Mouse (Mus musculus): ENCODE results near the gene Polr2i.
"Not testable (repeated sequence)": the region's sequence is repeated elsewhere in the genome, so short reads cannot be mapped to it uniquely, and the experiment has no call there.

The Polr2i gene

GRCm38 (mm10) chr7:30205383-30205782 lies 26.4 kb upstream of the Polr2i start:
- no peak for DNase-seq (ENCODE audit: low spot score)

- DNase-seq (ENCODE audit: low spot score) = not testable (repeated sequence)
Measured at GRCm38 (mm10) chr7:30206364-30206763, 25.4 kb upstream of the Polr2i start.

GRCm38 (mm10) chr7:30211025-30211424 lies 20.7 kb upstream of the Polr2i start:
- no peak for DNase-seq (ENCODE audit: low spot score)

- DNase-seq (ENCODE audit: low spot score) = no peak
Measured at GRCm38 (mm10) chr7:30213881-30214280, 17.9 kb upstream of the Polr2i start.

GRCm38 (mm10) chr7:30215875-30216274 lies 15.9 kb upstream of the Polr2i start:
- DNase-seq (ENCODE audit: low spot score) = no peak

- DNase-seq (ENCODE audit: low spot score) = no peak
Measured at GRCm38 (mm10) chr7:30216723-30217151, 15.0 kb upstream of the Polr2i start.

GRCm38 (mm10) chr7:30217277-30217676 lies 14.5 kb upstream of the Polr2i start:
- no peak for DNase-seq (ENCODE audit: low spot score)

- DNase-seq (ENCODE audit: low spot score) = no peak
Measured at GRCm38 (mm10) chr7:30219293-30220007, 12.3 kb upstream of the Polr2i start.

GRCm38 (mm10) chr7:30220008-30220356 lies 11.8 kb upstream of the Polr2i start:
- DNase-seq (ENCODE audit: low spot score) = no peak

GRCm38 (mm10) chr7:30221433-30221832 lies 10.3 kb upstream of the Polr2i start:
- DNase-seq (ENCODE audit: low spot score) = no peak

- no peak for DNase-seq (ENCODE audit: low spot score)
Measured at GRCm38 (mm10) chr7:30222205-30222604, 9.5 kb upstream of the Polr2i start.

- DNase-seq (ENCODE audit: low spot score) = no peak
Measured at GRCm38 (mm10) chr7:30224206-30224605, 7.5 kb upstream of the Polr2i start.

GRCm38 (mm10) chr7:30231328-30231668 lies 450 bp upstream of the Polr2i start:
- DNase-seq (ENCODE audit: low spot score) = no peak

- no peak for DNase-seq (ENCODE audit: low spot score)
Measured at GRCm38 (mm10) chr7:30232631-30233148, 942 bp downstream of the Polr2i start.

- no peak for DNase-seq (ENCODE audit: low spot score)
Measured at GRCm38 (mm10) chr7:30233387-30233786, 1.6 kb downstream of the Polr2i start.

- no peak for DNase-seq (ENCODE audit: low spot score)
Measured at GRCm38 (mm10) chr7:30234276-30234858, 2.6 kb downstream of the Polr2i start.

- DNase-seq (ENCODE audit: low spot score) = no peak
Measured at GRCm38 (mm10) chr7:30235091-30235490, 3.3 kb downstream of the Polr2i start.

- DNase-seq (ENCODE audit: low spot score) = no peak
Measured at GRCm38 (mm10) chr7:30235625-30236024, 3.9 kb downstream of the Polr2i start, which contains the start of gene Ovol3. Gene Ovol3, minus strand, starts transcription at chr7:30235725.

- not testable (repeated sequence) for DNase-seq (ENCODE audit: low spot score)
Measured at GRCm38 (mm10) chr7:30237374-30237773, 5.6 kb downstream of the Polr2i start.

GRCm38 (mm10) chr7:30251956-30252954 lies 20.5 kb downstream of the Polr2i start:
- no peak for DNase-seq (ENCODE audit: low spot score)

GRCm38 (mm10) chr7:30265041-30265440 lies 33.3 kb downstream of the Polr2i start:
- DNase-seq (ENCODE audit: low spot score) = no peak

GRCm38 (mm10) chr7:30265531-30265930 lies 33.8 kb downstream of the Polr2i start:
- no peak for DNase-seq (ENCODE audit: low spot score)
